Mouse (Mus musculus) cortical plate, adult 2 months (tissue): ENCODE measurements around the gene Meis2.

ENCODE experiments used
- CTCF ChIP-seq: fragments of 200-500 bp; IDR thresholded peaks from 2 replicates; pipeline ENCODE4 v1.5.1; 2011; ENCODE audit warnings: mild to moderate bottlenecking, control low read depth, low read length; ENCODE audit not compliant: insufficient read depth; ENCODE audit errors: extremely low read depth
- POLR2A ChIP-seq: fragments of 200-500 bp; IDR thresholded peaks from 2 replicates; pipeline ENCODE4 v1.6.1; 2011; ENCODE audit warnings: mild to moderate bottlenecking, low read length, control low read depth; ENCODE audit not compliant: insufficient read depth; ENCODE audit errors: extremely low read depth

GRCm38 (mm10) chr2:115947714-115948226, 117.9 kb downstream of the Meis2 start:
- TF ChIP-seq CTCF (no peak), POLR2A (no peak)
